Mouse (Mus musculus) lung, postnatal 0 days (tissue): ENCODE measurements around the gene Slc5a4a. TPM values are rescaled to one million over a fixed set of nuclear protein-coding genes. Genes with fewer than 3 reads are reported as not detected.
A peak's percentile ranks its signal among the peaks of the same experiment; 100 is the strongest.

Experiments
- ATAC-seq: fragments of 200-750 bp; cut with Nextera tagmentation; 2 replicates; pipeline ENCODE4 v1.8.0; 2017; ENCODE audit warnings: moderate library complexity
- DNase-seq: peaks from one replicate; pipeline ENCODE4 v3.0.0-alpha.2; 2016; ENCODE audit warnings: low spot score
- H3K27ac ChIP-seq: fragments of 300-500 bp; sonication (generic); 2 replicates; pipeline ENCODE4 v1.5.1; 2014; ENCODE audit warnings: antibody characterized with exemption, mild to moderate bottlenecking, low read length, mixed read lengths
- H3K27me3 ChIP-seq: fragments of 300-500 bp; sonication (generic); replicated peaks from 2 replicates; pipeline ENCODE4 v1.6.1; 2014; ENCODE audit warnings: low read length, mixed read lengths; ENCODE audit not compliant: insufficient read depth
- H3K36me3 ChIP-seq: fragments of 300-500 bp; sonication (generic); 2 replicates; pipeline ENCODE4 v1.6.1; 2014; ENCODE audit warnings: low read length, mixed read lengths; ENCODE audit not compliant: insufficient read depth
- H3K4me1 ChIP-seq: fragments of 300-500 bp; sonication (generic); 2 replicates; pipeline ENCODE4 v1.6.1; 2014; ENCODE audit warnings: antibody characterized with exemption, low read depth, low read length, mixed read lengths; ENCODE audit not compliant: insufficient read depth
- H3K4me2 ChIP-seq: fragments of 300-500 bp; sonication (generic); replicated peaks from 2 replicates; pipeline ENCODE4 v1.6.1; 2014; ENCODE audit warnings: low read depth, mild to moderate bottlenecking, low read length, moderate library complexity, mixed read lengths
- H3K4me3 ChIP-seq: fragments of 300-500 bp; sonication (generic); 2 replicates; pipeline ENCODE4 v1.5.1; 2014; ENCODE audit warnings: low read depth, low read length
- H3K9ac ChIP-seq: fragments of 300-500 bp; sonication (generic); replicated peaks from 2 replicates; pipeline ENCODE4 v1.6.1; 2014; ENCODE audit warnings: low read depth, mild to moderate bottlenecking
- H3K9me3 ChIP-seq: fragments of 300-500 bp; sonication (generic); 2 replicates; pipeline ENCODE4 v1.6.1; 2016; ENCODE audit warnings: low read length, mixed read lengths
- CTCF ChIP-seq: IDR thresholded peaks from 2 replicates; pipeline ENCODE4 v1.5.1; 2016; ENCODE audit warnings: antibody characterized with exemption, mild to moderate bottlenecking
- EP300 ChIP-seq: IDR thresholded peaks from 2 replicates; pipeline ENCODE4 v1.6.1; 2016; ENCODE audit warnings: antibody characterized with exemption, mild to moderate bottlenecking, control low read depth
- WGBS: fragments of 180-500 bp; shearing (Covaris S2); extraction: QIAGEN DNeasy Blood & Tissue Kit; methylation state at CpG from one replicate; pipeline ENCODE4 v1.1.7; 2014; 5-methylcytosine and 5-hydroxymethylcytosine counted together
- polyA plus RNA-seq: library from polyadenylated mRNA; unstranded; fragments of >200 nt; fragmentation: Nextera tagmentation; extraction: Ambion mirVana; gene quantifications from 2 replicates; pipeline ENCODE4 v1.2.1, GENCODE M21; 2015

The Slc5a4a gene
- polyA plus RNA-seq, 1 experiment from 2014 or later: not detected

- Histone ChIP-seq H3K27me3 (no peaks in the 10 kb centered on the region), H3K4me2 (no peak overlapping the region), H3K9ac (no peak overlapping the region), H3K27ac (no peak overlapping the region), H3K9me3 (no peaks in the 10 kb centered on the region), H3K36me3 (no peaks in the 10 kb centered on the region), H3K4me1 (no peaks in the 10 kb centered on the region), H3K4me3 (no peak overlapping the region)
- no peak for ATAC-seq
- 63% methylated on average over 4 of the region's 4 CpGs for WGBS
- TF ChIP-seq CTCF: no peak
- no peak for TF ChIP-seq EP300
- DNase-seq: no peak
These were observed 38.0 kb downstream of the Slc5a4a start for GRCm38 (mm10) chr10:76185216-76185615.

GRCm38 (mm10) chr10:76188010-76188409, 40.8 kb downstream of the Slc5a4a start:
- DNase-seq (no peak), ATAC-seq (no peak)
- TF ChIP-seq EP300 (no peak), CTCF (no peak)
- Histone ChIP-seq H3K36me3 (no peaks in the 10 kb centered on the region), H3K9ac (no peak overlapping the region), H3K4me1 (no peaks in the 10 kb centered on the region), H3K27ac (no peak overlapping the region), H3K4me3 (no peak overlapping the region), H3K27me3 (no peaks in the 10 kb centered on the region), H3K4me2 (no peak overlapping the region), H3K9me3 (no peaks in the 10 kb centered on the region)
- WGBS: 91% methylated on average over 1 of the region's 1 CpGs

GRCm38 (mm10) chr10:76201416-76201815, 54.2 kb downstream of the Slc5a4a start:
- Histone ChIP-seq H3K4me2 (no peak overlapping the region), H3K36me3 (no peaks in the 10 kb centered on the region), H3K4me1 (no peaks in the 10 kb centered on the region), H3K9ac (no peak overlapping the region), H3K9me3 (no peaks in the 10 kb centered on the region), H3K27me3 (no peaks in the 10 kb centered on the region), H3K4me3 (no peak overlapping the region), H3K27ac (no peak overlapping the region)
- ATAC-seq (no peak), DNase-seq (no peak)
- 83% methylated on average over 3 of the region's 3 CpGs for WGBS
- no peak for TF ChIP-seq EP300

GRCm38 (mm10) chr10:76201978-76202377, 54.7 kb downstream of the Slc5a4a start:
- Histone ChIP-seq H3K27ac (no peak overlapping the region), H3K9me3 (no peaks in the 10 kb centered on the region), H3K4me2 (no peak overlapping the region), H3K4me3 (no peak overlapping the region), H3K9ac (no peak overlapping the region), H3K4me1 (no peaks in the 10 kb centered on the region), H3K36me3 (no peaks in the 10 kb centered on the region), H3K27me3 (no peaks in the 10 kb centered on the region)
- DNase-seq: peak; percentile 73
- WGBS: 21% methylated on average over 7 of the region's 7 CpGs
- no peak for ATAC-seq
- peak; percentile 78 for TF ChIP-seq CTCF
- no peak for TF ChIP-seq EP300

GRCm38 (mm10) chr10:76203798-76204283, 56.6 kb downstream of the Slc5a4a start:
- TF ChIP-seq CTCF: peak; percentile 63
- no peak for TF ChIP-seq EP300
- H3K9ac ChIP-seq: no peak overlapping the region
- no peaks in the 10 kb centered on the region for H3K4me1 ChIP-seq
- H3K27ac ChIP-seq: no peak overlapping the region
- H3K36me3 ChIP-seq: no peaks in the 10 kb centered on the region
- no peaks in the 10 kb centered on the region for H3K9me3 ChIP-seq
- no peaks in the 10 kb centered on the region for H3K27me3 ChIP-seq
- WGBS: 18% methylated on average over 18 of the region's 18 CpGs
- H3K4me2 ChIP-seq: peak overlapping the region; percentile 59
- no peak for ATAC-seq
- peak; percentile 66 for DNase-seq
- H3K4me3 ChIP-seq: peak overlapping the region; percentile 20; the same call in 1 of the 2 replicates

- Histone ChIP-seq H3K27ac (no peak overlapping the region), H3K27me3 (no peaks in the 10 kb centered on the region), H3K9ac (no peak overlapping the region), H3K4me3 (no peak overlapping the region), H3K9me3 (no peaks in the 10 kb centered on the region), H3K4me2 (no peak overlapping the region), H3K4me1 (no peaks in the 10 kb centered on the region), H3K36me3 (no peaks in the 10 kb centered on the region)
- TF ChIP-seq EP300 (no peak), CTCF (no peak)
- ATAC-seq: no peak
- no peak for DNase-seq
- 84% methylated on average over 13 of the region's 13 CpGs for WGBS
These were observed 60.1 kb downstream of the Slc5a4a start for GRCm38 (mm10) chr10:76207262-76207796.

GRCm38 (mm10) chr10:76209241-76209640, 62.0 kb downstream of the Slc5a4a start:
- H3K36me3 ChIP-seq: no peaks in the 10 kb centered on the region
- H3K27me3 ChIP-seq: no peaks in the 10 kb centered on the region
- no peak overlapping the region for H3K27ac ChIP-seq
- no peak for ATAC-seq
- H3K9me3 ChIP-seq: no peaks in the 10 kb centered on the region
- no peak for DNase-seq
- H3K4me2 ChIP-seq: no peak overlapping the region
- WGBS: 86% methylated on average over 8 of the region's 8 CpGs
- TF ChIP-seq EP300 (no peak), CTCF (no peak)
- H3K4me3 ChIP-seq: no peak overlapping the region
- H3K9ac ChIP-seq: no peak overlapping the region
- H3K4me1 ChIP-seq: no peaks in the 10 kb centered on the region
